Mouse (Mus musculus) splenic B cell, adult 2 months (primary cell): ENCODE data around the gene 5830473C10Rik.

Experiments used
- DNase-seq: peaks from one replicate; pipeline ENCODE4 v3.0.0-alpha.2; 2011; ENCODE audit warnings: low read depth, low spot score
- H3K27me3 ChIP-seq: 2 replicates; pipeline ENCODE4 v1.6.1; 2012; ENCODE audit warnings: mild to moderate bottlenecking, low read length, moderate library complexity, mixed read lengths; ENCODE audit not compliant: control insufficient read depth, poor library complexity, insufficient read depth, severe bottlenecking
- H3K36me3 ChIP-seq: 2 replicates; pipeline ENCODE4 v1.6.1; 2012; ENCODE audit warnings: mild to moderate bottlenecking, low read length, moderate library complexity, mixed read lengths; ENCODE audit not compliant: control insufficient read depth, poor library complexity, insufficient read depth, severe bottlenecking

The 5830473C10Rik gene

DNA sequence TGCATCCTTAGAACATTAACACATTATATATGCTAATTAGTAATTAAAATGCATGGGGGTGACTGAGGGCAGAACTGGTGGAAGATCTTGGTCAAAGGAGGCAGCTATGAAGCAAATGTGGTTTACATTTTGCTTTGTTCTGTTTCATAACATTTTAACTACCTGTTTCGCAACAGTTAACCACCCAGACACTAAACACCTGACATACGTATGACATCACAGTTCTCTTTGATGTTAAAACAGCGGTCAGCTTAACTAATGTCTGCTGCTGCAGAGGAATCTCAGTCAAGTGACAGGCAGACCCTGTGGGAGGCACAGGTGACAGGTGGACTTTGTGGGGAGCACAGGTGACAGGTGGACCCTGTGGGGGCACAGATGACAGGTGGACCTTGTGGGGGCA is 57.0 kb downstream of the 5830473C10Rik start:
- H3K27me3 ChIP-seq: no peaks in the 10 kb centered on the region
- no peaks in the 10 kb centered on the region for H3K36me3 ChIP-seq
- no peak for DNase-seq

GRCm38 (mm10) chr5:90621316-90621715 is 60.4 kb downstream of the 5830473C10Rik start:
- no peaks in the 10 kb centered on the region for H3K27me3 ChIP-seq
- DNase-seq: no peak
- no peaks in the 10 kb centered on the region for H3K36me3 ChIP-seq

DNA sequence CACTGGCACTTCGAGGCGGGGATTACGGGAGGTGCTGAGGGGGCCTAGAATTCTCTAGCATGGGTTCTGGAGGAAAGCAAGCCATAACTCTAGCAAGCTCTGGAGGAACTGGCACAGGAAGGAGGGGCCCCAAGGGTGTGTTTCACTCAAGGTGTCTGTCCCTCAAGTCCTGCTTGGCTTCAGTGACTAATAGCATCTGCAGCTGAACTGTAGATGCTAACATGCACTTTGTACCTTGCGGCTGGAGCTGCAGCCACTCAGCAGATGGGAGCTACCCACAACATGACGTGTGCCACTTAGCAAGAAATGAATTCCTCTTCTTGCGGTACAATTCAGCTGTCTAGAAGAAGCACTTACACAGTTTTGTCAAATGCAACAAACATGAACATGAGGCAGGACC is 60.8 kb downstream of the 5830473C10Rik start:
- H3K36me3 ChIP-seq: no peaks in the 10 kb centered on the region
- no peaks in the 10 kb centered on the region for H3K27me3 ChIP-seq
- no peak for DNase-seq

GRCm38 (mm10) chr5:90623209-90623608 is 62.3 kb downstream of the 5830473C10Rik start:
- no peaks in the 10 kb centered on the region for H3K36me3 ChIP-seq
- no peak for DNase-seq
- no peaks in the 10 kb centered on the region for H3K27me3 ChIP-seq

DNA sequence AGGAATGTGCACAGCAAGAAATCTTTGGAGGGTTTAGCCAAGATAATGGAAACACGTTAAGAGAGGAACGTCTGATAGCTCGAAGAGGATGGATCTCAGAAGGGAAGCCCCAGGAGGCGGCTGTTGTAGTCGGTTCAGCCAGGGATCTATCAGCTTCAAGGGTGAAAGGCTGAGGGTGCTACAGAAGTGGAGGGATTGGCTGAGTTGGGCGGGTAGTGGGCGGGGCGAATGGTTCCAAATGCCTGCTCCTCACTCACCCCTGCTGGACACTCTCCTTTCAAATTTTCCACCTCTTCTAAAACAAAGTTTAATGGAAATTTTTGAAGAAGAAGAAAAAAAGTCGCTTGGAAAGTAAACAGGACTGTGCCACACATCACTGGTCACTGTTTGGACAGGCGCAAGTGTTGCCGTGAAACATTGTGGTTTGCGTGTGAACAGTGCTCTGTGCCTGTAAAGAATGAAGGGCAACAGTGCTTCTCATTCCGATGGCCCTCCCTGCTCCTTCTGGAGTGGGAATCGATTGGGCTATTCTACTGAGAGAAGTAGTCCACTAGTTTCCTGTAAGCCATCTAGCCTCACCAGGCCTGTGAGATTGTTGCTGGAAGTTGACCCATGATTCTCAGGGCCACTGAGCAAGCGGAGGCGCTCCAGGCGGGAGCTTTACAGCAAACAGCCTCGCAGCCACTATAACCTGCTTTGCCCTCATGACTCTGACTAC is 64.0 kb downstream of the 5830473C10Rik start:
- H3K27me3 ChIP-seq: no peaks in the 10 kb centered on the region
- no peak for DNase-seq
- H3K36me3 ChIP-seq: no peaks in the 10 kb centered on the region

DNA sequence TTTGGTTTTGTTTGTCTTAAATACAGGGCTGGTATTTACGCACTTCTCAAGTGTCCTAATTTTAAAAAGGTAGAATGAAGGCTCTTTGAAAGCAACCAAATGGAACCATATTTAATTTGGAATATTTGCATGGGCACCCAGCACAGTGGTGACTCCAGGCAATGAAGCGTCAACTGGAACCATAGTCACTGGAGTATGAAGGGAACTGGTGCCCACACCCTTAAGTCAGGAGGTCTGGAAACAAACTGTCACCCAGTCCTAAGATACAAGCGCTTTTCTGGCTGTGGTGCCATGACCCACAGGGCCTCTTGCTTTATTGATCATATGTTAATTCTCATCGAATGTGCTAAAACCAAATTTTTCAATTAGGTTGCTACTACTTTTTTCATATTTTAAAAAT is 66.5 kb downstream of the 5830473C10Rik start:
- DNase-seq: peak; percentile 53
- no peaks in the 10 kb centered on the region for H3K27me3 ChIP-seq
- H3K36me3 ChIP-seq: no peaks in the 10 kb centered on the region

GRCm38 (mm10) chr5:90628011-90628410 is 67.1 kb downstream of the 5830473C10Rik start:
- no peak for DNase-seq
- H3K27me3 ChIP-seq: no peaks in the 10 kb centered on the region
- no peaks in the 10 kb centered on the region for H3K36me3 ChIP-seq

GRCm38 (mm10) chr5:90628530-90628929 is 67.6 kb downstream of the 5830473C10Rik start:
- Histone ChIP-seq H3K36me3 (no peaks in the 10 kb centered on the region), H3K27me3 (no peaks in the 10 kb centered on the region)
- no peak for DNase-seq

- H3K36me3 ChIP-seq: no peaks in the 10 kb centered on the region
- no peak for DNase-seq
- no peaks in the 10 kb centered on the region for H3K27me3 ChIP-seq
These were observed 74.0 kb downstream of the 5830473C10Rik start for GRCm38 (mm10) chr5:90634885-90635284.

GRCm38 (mm10) chr5:90640286-90641217 is 79.6 kb downstream of the 5830473C10Rik start, which contains the start of gene Rassf6:
TSS of gene Rassf6 (minus strand) at chr5:90640657.
- H3K27me3 ChIP-seq: no peaks in the 10 kb centered on the region
- peak; percentile 45 for DNase-seq
- H3K36me3 ChIP-seq: no peaks in the 10 kb centered on the region

DNA sequence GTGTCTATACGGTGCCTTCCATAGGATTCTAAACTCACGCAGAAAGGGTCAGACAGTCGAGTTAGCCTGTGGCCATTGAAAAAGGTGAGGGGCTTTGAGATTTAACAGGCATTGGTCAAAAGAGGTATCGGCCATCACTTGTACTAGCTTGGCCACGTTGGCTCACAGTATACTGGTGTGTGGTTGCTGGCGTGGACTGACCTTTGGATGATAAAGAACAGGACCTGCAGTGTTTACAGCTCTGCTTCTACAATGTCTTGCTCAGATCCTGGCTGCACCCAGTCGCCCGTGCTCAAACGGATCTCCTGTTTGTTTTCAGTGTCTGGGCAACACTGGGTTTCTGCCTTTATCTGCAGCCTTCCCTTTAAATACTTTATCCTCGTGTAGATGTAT is 80.3 kb downstream of the 5830473C10Rik start:
- Histone ChIP-seq H3K27me3 (no peaks in the 10 kb centered on the region), H3K36me3 (no peaks in the 10 kb centered on the region)
- DNase-seq: no peak

DNA sequence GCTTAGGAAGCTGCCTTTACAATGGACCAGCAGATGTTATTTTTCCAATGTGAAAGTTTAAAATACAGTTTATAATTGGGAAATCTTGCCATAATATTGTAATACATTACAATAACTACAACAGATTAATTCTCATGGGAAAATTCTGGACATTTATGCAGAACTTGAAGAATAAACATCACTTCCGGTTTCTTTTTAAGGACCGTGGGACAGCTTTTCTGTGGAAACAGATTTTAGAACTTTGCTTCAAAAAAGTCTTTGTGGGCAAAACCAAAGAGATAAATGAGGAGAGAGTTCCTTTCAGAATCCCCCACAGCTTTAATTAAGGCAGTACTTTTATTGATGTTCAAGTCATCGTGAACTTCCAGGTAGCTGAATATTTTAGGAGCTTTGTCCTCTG is 84.7 kb downstream of the 5830473C10Rik start:
- no peaks in the 10 kb centered on the region for H3K36me3 ChIP-seq
- H3K27me3 ChIP-seq: no peaks in the 10 kb centered on the region
- DNase-seq: no peak

- no peak for DNase-seq
- Histone ChIP-seq H3K36me3 (no peaks in the 10 kb centered on the region), H3K27me3 (no peaks in the 10 kb centered on the region)
These were observed 85.5 kb downstream of the 5830473C10Rik start for GRCm38 (mm10) chr5:90646398-90646797.
